Mouse (Mus musculus) neural tube, embryonic 14.5 days (tissue): ENCODE results near the gene Samd8. TPM values are rescaled to one million over a fixed set of nuclear protein-coding genes. Genes with fewer than 3 reads are reported as not detected.

ENCODE experiments used
- ATAC-seq: fragments of 200-750 bp; cut with Nextera tagmentation; 2 replicates; pipeline ENCODE4 v1.8.0; 2017; ENCODE audit warnings: low read depth, mild to moderate bottlenecking, moderate TSS enrichment, moderate library complexity
- H3K27ac ChIP-seq: fragments of 300-500 bp; sonication (generic); 2 replicates; pipeline ENCODE4 v1.5.1; 2014; ENCODE audit warnings: low read depth, mild to moderate bottlenecking, control low read depth, low read length, moderate library complexity, mixed read lengths
- H3K27me3 ChIP-seq: fragments of 300-500 bp; sonication (generic); 2 replicates; pipeline ENCODE4 v1.6.1; 2014; ENCODE audit warnings: low read length; ENCODE audit not compliant: control insufficient read depth, insufficient read depth
- H3K36me3 ChIP-seq: fragments of 300-500 bp; sonication (generic); 2 replicates; pipeline ENCODE4 v1.6.1; 2014; ENCODE audit warnings: low read length, mixed read lengths; ENCODE audit not compliant: control insufficient read depth, insufficient read depth
- H3K4me1 ChIP-seq: fragments of 300-500 bp; sonication (generic); 2 replicates; pipeline ENCODE4 v1.6.1; 2014; ENCODE audit warnings: low read length; ENCODE audit not compliant: control insufficient read depth, insufficient read depth
- H3K4me2 ChIP-seq: fragments of 300-500 bp; sonication (generic); 2 replicates; pipeline ENCODE4 v1.6.1; 2014; ENCODE audit warnings: mild to moderate bottlenecking, low read depth, low read length, control low read depth
- H3K4me3 ChIP-seq: fragments of 300-500 bp; sonication (generic); 2 replicates; pipeline ENCODE4 v1.5.1; 2014; ENCODE audit warnings: low read depth, low read length, control low read depth, mixed read lengths
- H3K9ac ChIP-seq: fragments of 300-500 bp; sonication (generic); replicated peaks from 2 replicates; pipeline ENCODE4 v1.6.1; 2014; ENCODE audit warnings: low read depth, mild to moderate bottlenecking, control low read depth, low read length, mixed read lengths
- H3K9me3 ChIP-seq: fragments of 300-500 bp; sonication (generic); 2 replicates; pipeline ENCODE4 v1.6.1; 2016; ENCODE audit warnings: low read length; ENCODE audit not compliant: control insufficient read depth
- WGBS: fragments of 180-500 bp; shearing (Covaris S2); extraction: QIAGEN DNeasy Blood & Tissue Kit; methylation state at CpG from one replicate; pipeline ENCODE4 v1.1.7; 2014; 5-methylcytosine and 5-hydroxymethylcytosine counted together
- polyA plus RNA-seq: library from polyadenylated mRNA; unstranded; fragments of >200 nt; fragmentation: Nextera tagmentation; extraction: Ambion mirVana; gene quantifications from 2 replicates; pipeline ENCODE4 v1.2.1, GENCODE M21; 2014

Gene Samd8
- polyA plus RNA-seq, 1 experiment from 2014 or later = 26.6 TPM

- ATAC-seq = no peak
- no peak overlapping the region for H3K9ac ChIP-seq
- WGBS = 88% methylated on average over 3 of the region's 3 CpGs
- H3K27me3 ChIP-seq = no peaks in the 10 kb centered on the region
- H3K4me2 ChIP-seq = no peak overlapping the region
- no peaks in the 10 kb centered on the region for H3K4me1 ChIP-seq
- H3K4me3 ChIP-seq = no peak overlapping the region
- no peak overlapping the region for H3K27ac ChIP-seq
- no peaks in the 10 kb centered on the region for H3K9me3 ChIP-seq
- no peaks in the 10 kb centered on the region for H3K36me3 ChIP-seq
These were observed 63.5 kb downstream of the Samd8 start for GRCm38 (mm10) chr14:21813847-21814246.

DNA sequence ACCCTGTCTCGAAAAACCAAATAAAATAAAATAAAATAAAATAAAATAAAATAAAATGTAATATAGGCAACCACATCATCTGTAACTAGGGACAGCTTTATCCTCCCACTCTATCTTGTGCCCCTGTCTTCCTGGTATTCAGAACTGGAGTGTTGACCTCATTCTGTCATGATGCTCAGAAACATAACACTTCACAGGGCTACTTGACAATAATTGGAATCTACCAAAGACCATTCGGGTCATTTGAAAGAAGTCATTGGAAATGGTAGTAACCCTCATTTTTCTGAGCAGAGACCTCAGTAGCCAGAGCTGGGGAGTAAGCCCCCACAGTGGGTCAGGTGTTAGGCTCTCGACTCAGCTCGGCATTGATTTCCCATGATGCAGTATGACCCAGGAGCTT is 64.3 kb downstream of the Samd8 start:
- H3K4me2 ChIP-seq = no peak overlapping the region
- H3K4me3 ChIP-seq = no peak overlapping the region
- H3K4me1 ChIP-seq = no peaks in the 10 kb centered on the region
- no peak overlapping the region for H3K9ac ChIP-seq
- 93% methylated on average over 4 of the region's 4 CpGs for WGBS
- H3K36me3 ChIP-seq = no peaks in the 10 kb centered on the region
- H3K27ac ChIP-seq = no peak overlapping the region
- no peaks in the 10 kb centered on the region for H3K27me3 ChIP-seq
- no peak for ATAC-seq
- no peaks in the 10 kb centered on the region for H3K9me3 ChIP-seq

GRCm38 (mm10) chr14:21816255-21816654 is 65.9 kb downstream of the Samd8 start:
- no peak overlapping the region for H3K9ac ChIP-seq
- H3K27ac ChIP-seq = no peak overlapping the region
- ATAC-seq = no peak
- H3K9me3 ChIP-seq = no peaks in the 10 kb centered on the region
- H3K4me1 ChIP-seq = no peaks in the 10 kb centered on the region
- H3K27me3 ChIP-seq = no peaks in the 10 kb centered on the region
- H3K4me2 ChIP-seq = no peak overlapping the region
- no peaks in the 10 kb centered on the region for H3K36me3 ChIP-seq
- 65% methylated on average over 3 of the region's 3 CpGs for WGBS
- no peak overlapping the region for H3K4me3 ChIP-seq

DNA sequence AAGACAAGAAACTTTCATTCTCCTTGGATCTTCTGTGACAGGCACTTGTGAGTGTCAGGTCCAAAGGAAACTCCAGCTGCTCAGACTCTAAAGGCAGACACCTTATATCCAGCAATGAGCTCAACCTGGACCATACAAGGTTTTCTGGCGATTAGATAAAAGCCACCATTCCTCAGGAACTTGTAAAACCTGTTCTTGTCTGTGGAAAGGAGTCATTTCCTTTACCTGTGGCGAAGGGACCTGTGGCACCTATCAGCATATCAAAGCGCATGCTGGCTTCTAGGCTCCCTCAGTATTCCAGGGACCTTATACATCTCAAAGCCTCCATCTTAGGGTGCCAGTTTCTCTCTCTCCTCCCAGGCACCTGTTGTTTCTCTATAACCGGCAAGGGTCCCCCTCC is 67.1 kb downstream of the Samd8 start:
- no peak overlapping the region for H3K4me3 ChIP-seq
- H3K9ac ChIP-seq = no peak overlapping the region
- WGBS = 44% methylated on average over 4 of the region's 4 CpGs
- no peaks in the 10 kb centered on the region for H3K4me1 ChIP-seq
- no peaks in the 10 kb centered on the region for H3K27me3 ChIP-seq
- no peak for ATAC-seq
- H3K9me3 ChIP-seq = no peaks in the 10 kb centered on the region
- H3K36me3 ChIP-seq = no peaks in the 10 kb centered on the region
- H3K4me2 ChIP-seq = no peak overlapping the region
- H3K27ac ChIP-seq = no peak overlapping the region

DNA sequence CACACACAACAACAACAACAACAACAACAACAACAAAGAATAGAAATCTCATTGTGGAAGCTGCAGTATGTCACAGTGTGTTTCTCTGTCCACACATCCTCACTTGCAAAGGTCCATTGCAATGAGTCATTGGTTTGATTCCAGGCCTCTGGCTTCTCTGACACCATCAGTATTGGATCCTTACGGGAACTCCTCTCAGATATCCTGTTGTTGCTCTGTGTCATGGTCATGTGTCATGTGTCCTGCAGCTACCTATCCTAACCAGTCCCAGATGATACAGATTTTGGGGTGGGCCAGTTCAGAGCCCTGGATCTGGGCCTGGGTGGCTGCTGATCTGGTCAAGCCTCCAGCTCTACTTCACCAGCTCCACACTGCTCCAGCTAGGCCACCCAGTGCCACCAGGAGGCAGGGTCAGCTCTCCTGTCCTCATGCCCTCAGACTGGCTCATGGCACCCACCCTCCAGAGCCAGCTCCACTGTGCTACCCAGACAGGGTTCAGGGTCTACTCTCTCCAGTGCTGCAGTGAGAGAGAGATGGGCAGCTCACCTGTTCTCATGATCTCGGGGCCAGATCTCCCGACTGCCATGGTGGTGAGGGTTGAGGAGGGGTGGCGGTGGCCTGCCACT is 70.7 kb downstream of the Samd8 start:
- Histone ChIP-seq H3K4me2 (no peak overlapping the region), H3K27ac (no peak overlapping the region), H3K36me3 (no peaks in the 10 kb centered on the region), H3K9me3 (no peaks in the 10 kb centered on the region), H3K9ac (no peak overlapping the region), H3K4me1 (no peaks in the 10 kb centered on the region), H3K27me3 (no peaks in the 10 kb centered on the region), H3K4me3 (no peak overlapping the region)
- WGBS = 93% methylated on average over 4 of the region's 4 CpGs
- ATAC-seq = no peak

GRCm38 (mm10) chr14:21822307-21822706 is 72.0 kb downstream of the Samd8 start:
- ATAC-seq = no peak
- Histone ChIP-seq H3K36me3 (no peaks in the 10 kb centered on the region), H3K27me3 (no peaks in the 10 kb centered on the region), H3K4me3 (no peak overlapping the region), H3K4me2 (no peak overlapping the region), H3K9me3 (no peaks in the 10 kb centered on the region), H3K9ac (no peak overlapping the region), H3K27ac (no peak overlapping the region), H3K4me1 (no peaks in the 10 kb centered on the region)
- WGBS = 76% methylated on average over 7 of the region's 7 CpGs

DNA sequence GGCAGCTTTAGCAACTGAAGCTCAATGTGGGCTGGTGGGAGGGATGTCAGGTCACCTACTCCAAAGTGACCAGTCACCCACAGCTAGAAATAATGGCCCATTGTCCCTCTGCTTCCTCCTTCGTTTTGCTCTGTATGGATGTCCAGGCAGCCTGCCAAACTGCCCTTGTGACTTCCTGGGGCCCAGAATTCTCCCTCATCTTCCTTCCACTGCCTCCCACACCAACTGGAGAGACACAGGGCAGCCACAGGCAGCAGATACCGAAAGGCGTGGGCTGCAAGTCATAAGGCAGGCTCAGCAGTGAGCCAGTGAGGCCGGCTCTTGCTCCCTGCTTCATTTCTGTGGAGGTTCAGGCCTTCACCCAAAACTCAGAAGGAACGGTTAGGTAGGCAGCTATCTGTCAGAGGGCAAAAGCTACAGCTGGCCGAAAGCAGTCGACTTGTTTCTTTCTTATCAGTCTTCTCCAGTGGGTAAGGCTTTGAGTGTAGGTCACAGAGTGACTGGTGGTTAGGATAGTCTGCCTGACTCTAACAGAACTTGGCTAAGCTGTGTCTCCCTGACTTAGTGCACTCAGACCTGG is 72.6 kb downstream of the Samd8 start:
- ATAC-seq = peak; percentile 24; the same call in 1 of the 2 replicates
- no peak overlapping the region for H3K4me2 ChIP-seq
- H3K27ac ChIP-seq = no peak overlapping the region
- H3K27me3 ChIP-seq = no peaks in the 10 kb centered on the region
- no peak overlapping the region for H3K4me3 ChIP-seq
- H3K36me3 ChIP-seq = no peaks in the 10 kb centered on the region
- no peaks in the 10 kb centered on the region for H3K4me1 ChIP-seq
- no peak overlapping the region for H3K9ac ChIP-seq
- 56% methylated on average over 7 of the region's 7 CpGs for WGBS
- no peaks in the 10 kb centered on the region for H3K9me3 ChIP-seq

- 79% methylated on average over 7 of the region's 7 CpGs for WGBS
- no peaks in the 10 kb centered on the region for H3K27me3 ChIP-seq
- no peak overlapping the region for H3K9ac ChIP-seq
- no peak overlapping the region for H3K4me3 ChIP-seq
- H3K27ac ChIP-seq = no peak overlapping the region
- H3K4me1 ChIP-seq = no peaks in the 10 kb centered on the region
- ATAC-seq = no peak
- no peak overlapping the region for H3K4me2 ChIP-seq
- no peaks in the 10 kb centered on the region for H3K9me3 ChIP-seq
- H3K36me3 ChIP-seq = no peaks in the 10 kb centered on the region
These were observed 73.6 kb downstream of the Samd8 start for GRCm38 (mm10) chr14:21823897-21824296.

DNA sequence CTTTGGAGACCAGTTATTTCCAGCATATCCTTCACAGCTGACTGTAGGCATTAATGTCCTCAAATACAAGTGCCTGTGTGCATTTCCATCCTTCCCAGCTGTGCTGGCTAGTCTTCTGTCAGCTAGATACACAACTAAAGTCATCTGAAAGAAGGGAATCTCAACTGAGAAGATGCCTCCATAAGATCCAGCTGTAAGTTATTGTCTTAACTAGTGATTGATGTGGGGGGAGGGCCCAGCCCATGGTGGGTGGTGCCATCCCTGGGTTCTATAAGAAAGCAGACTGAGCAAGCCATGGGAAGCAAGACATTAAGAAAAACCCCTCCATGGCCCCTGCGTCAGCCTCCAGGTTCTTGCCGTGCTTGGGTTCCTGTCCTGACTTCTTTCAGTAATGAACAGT is 74.6 kb downstream of the Samd8 start, which contains the start of gene Vdac2:
TSS of gene Vdac2 (plus strand) at position 301 of the 400 bp plus-strand sequence.
- Histone ChIP-seq H3K27ac (no peak within 1 kb of the TSS), H3K4me3 (no peak within 1 kb of the TSS), H3K4me2 (no peak within 1 kb of the TSS), H3K9ac (no peak within 1 kb of the TSS), H3K36me3 (no peaks in the 10 kb centered on the region), H3K4me1 (no peaks in the 10 kb centered on the region), H3K27me3 (no peaks in the 10 kb centered on the region), H3K9me3 (no peaks in the 10 kb centered on the region)
- WGBS = 73% methylated on average over 2 of the region's 2 CpGs
- ATAC-seq = no peak
